Mouse (Mus musculus): ENCODE data around the gene Plxna1.

Gene Plxna1

GRCm38 (mm10) chr6:89333964-89334702, 28.3 kb downstream of the Plxna1 start:
- DNase-seq (ENCODE audit: low read depth, low spot score) = no peak

DNA sequence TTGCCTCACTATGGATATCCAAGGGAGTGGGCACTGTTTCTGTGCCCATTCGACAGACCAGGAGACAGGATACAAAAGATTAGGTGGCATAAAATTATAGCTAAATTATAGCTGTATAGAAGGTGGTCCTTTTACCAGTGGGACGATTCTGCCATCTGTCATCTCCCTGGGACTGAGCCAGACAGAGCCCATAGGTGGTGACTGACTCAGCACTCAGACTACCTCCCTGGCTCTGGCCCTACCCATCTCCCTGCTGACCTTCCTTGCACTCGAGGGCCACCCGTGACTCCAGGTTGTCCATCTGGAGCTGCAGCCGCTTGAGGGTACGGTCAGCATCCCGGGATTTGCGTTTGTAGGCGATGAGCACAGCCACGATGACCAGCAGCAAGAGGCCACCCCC, 31.5 kb downstream of the Plxna1 start:
- no peak for DNase-seq (ENCODE audit: low read depth, low spot score)

GRCm38 (mm10) chr6:89328634-89329033, 33.8 kb downstream of the Plxna1 start:
- DNase-seq (ENCODE audit: low read depth, low spot score) = no peak

- no peak for DNase-seq (ENCODE audit: low read depth, low spot score)
Observed at GRCm38 (mm10) chr6:89327746-89328491, 34.5 kb downstream of the Plxna1 start.

DNA sequence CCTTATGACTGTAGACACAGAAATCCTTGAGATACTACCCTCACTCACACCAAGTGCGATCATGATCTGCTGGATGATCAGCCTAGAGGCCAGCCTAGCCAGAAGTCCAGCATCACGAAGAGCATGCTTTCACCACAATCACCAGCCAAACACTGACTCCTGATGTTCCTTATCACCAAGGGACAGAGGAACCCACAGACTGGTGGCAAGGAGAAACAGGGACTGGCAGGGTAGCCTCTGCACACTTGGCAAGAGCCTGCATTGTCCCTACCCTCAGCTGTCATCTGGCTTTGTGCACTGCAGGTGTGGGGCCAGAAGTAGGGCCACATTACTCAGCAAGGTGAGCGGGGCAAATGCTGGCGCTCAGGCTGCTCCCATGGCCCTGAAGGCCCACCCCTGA, 37.6 kb downstream of the Plxna1 start:
- no peak for DNase-seq (ENCODE audit: low read depth, low spot score)

DNA sequence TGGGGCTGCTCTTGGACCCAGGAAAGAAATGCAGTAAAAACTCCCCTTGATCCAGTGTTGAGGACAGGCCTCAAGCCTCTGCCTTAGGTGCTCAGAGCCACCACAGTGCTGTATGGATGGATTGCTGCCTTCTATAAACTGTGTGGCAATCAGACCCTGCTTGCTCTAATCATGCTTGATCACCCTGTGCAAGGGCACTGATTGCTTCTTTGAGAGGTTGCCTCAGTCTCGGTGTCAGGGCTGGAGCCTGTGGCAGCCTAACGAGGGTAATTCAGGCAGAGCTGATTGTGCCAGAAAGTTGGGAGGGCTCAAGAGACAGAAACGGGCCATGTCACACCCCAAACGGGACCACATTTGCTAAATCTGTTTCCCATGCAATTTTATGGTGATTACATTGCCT, 47.2 kb downstream of the Plxna1 start:
- no peak for DNase-seq (ENCODE audit: low read depth, low spot score)

GRCm38 (mm10) chr6:89311518-89311917, 50.9 kb downstream of the Plxna1 start:
- no peak for DNase-seq (ENCODE audit: low read depth, low spot score)

- no peak for DNase-seq (ENCODE audit: low read depth, low spot score)
Observed at GRCm38 (mm10) chr6:89310236-89310635, 52.2 kb downstream of the Plxna1 start.

- DNase-seq (ENCODE audit: low read depth, low spot score) = no peak
Observed at GRCm38 (mm10) chr6:89308213-89308973, 54.0 kb downstream of the Plxna1 start.

DNA sequence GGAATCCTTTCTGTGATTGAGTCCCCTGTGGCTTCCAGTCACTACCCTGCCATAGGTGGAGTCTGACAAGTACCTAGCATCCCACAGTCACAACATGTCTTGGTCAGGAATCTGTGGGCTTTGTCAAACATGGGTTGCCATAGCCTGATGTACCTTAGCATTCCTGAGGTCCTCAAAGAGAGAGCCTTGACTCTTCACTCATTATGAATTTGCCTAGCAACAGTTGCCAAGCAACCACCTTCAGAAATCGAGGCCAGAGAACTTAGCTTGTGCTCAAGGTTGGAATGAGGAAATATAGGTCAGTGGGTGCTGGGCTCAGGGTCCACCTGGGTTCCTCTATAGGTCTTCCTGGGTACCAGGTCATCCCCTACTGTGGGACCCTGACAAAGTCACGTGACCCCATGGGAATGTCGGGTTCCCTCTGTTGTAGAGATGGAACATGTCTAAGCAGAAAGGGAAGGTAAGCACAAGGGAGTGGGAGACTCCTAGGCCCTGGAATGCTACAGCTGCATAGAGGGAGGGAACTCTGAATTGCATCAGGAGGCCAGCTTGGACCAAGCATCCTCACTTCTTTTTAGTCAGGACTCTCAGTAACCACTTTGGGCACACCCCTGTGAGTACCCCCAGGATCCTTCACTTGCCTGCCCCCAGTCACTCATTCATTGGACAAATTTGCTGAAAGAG, 57.9 kb downstream of the Plxna1 start:
- DNase-seq (ENCODE audit: low read depth, low spot score) = no peak

- DNase-seq (ENCODE audit: low read depth, low spot score) = no peak
Observed at GRCm38 (mm10) chr6:89299818-89300217, 62.6 kb downstream of the Plxna1 start.

DNA sequence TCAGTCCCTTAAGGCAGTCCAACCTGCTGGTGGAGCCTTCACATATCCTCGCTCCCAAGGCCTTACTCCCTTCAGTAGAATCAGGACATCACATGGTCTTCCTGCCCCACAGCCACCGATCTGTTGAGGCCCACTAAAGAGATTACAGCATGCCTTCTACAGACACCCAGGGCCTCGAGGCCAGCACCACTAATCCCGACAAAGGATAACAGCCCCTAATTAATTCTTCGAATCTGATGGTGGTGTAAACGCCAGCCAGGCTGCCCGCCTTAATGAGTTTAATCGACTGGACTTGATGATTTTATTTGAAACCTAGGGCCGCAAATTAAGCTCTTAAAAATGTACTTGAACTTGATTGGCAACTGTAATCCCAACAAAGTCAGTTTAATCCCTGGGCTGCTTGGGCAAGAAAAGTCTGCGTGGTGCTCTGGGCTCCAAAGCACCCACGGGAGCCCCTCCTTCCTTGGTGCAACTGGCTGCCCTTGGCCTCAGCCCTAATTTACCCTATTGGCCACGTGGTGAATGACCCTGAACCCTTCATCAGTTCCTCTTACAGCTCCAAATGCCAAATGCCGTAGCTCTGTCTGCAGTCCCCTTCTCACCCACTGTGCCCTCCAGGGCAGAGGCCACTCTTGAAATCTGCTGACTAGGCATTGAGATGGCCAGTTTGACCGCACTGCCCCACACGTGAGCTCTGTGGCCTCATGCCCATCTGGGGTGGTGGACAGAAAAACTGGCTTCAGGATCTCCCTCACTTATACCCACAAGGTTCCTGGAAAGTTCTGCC, 65.3 kb downstream of the Plxna1 start:
- DNase-seq (ENCODE audit: low read depth, low spot score) = no peak

DNA sequence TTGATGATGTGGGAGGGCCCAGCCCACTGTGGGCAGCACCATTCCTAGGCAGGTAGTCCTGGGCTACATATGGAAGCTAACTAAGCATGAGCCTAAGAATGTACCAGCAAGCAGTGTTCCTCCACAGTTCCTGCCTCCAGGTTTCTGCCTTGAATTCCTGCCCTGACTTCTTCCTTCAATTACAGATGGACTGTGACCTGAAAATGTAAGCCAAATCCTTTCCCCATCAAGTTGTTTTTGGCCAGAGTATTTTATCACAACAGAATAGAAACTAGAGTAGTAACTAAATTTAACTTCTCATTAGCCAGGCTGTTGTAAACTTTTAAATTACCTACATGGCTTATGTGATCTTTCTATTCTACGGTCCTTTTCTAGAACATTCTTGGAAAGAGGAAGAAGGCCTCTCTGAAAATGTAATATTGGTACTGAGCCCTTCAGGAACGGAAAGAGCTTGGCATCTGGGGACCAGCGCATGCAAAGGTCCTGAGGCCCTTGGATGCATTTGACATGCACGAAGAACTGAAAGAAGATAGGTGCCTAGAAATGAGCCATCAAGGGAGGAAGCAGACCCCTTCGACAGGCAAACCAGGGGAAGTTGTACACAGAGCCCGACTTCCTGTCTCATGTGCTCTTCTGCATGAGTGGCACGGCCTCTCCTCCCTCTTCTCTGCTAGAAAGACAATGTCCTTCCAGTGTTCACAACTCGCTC, 66.3 kb downstream of the Plxna1 start:
- no peak for DNase-seq (ENCODE audit: low read depth, low spot score)

- DNase-seq (ENCODE audit: low read depth, low spot score) = no peak
Observed at GRCm38 (mm10) chr6:89294621-89295020, 67.8 kb downstream of the Plxna1 start.

DNA sequence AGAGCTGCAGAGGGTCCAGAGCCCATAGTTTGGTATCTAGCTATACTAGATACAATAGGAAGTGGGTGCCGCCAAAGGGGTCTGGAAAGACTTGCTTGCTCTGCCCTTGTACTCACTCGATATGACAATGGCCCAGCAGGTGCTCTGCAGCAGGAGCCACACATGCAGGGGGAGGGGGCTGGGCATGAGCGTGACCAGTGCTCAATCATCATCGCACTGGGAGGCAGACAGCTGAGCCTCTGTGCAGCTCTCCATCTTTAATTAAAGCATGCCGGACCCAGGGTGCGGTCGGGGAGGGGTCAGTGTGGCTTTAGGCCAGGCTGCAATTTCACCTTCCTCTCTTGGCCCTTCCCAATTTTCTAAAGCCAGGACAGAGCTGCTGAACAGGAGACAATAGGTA, 70.9 kb downstream of the Plxna1 start:
- no peak for DNase-seq (ENCODE audit: low read depth, low spot score)

- DNase-seq (ENCODE audit: low read depth, low spot score) = no peak
Observed at GRCm38 (mm10) chr6:89288156-89288555, 74.3 kb downstream of the Plxna1 start.

DNA sequence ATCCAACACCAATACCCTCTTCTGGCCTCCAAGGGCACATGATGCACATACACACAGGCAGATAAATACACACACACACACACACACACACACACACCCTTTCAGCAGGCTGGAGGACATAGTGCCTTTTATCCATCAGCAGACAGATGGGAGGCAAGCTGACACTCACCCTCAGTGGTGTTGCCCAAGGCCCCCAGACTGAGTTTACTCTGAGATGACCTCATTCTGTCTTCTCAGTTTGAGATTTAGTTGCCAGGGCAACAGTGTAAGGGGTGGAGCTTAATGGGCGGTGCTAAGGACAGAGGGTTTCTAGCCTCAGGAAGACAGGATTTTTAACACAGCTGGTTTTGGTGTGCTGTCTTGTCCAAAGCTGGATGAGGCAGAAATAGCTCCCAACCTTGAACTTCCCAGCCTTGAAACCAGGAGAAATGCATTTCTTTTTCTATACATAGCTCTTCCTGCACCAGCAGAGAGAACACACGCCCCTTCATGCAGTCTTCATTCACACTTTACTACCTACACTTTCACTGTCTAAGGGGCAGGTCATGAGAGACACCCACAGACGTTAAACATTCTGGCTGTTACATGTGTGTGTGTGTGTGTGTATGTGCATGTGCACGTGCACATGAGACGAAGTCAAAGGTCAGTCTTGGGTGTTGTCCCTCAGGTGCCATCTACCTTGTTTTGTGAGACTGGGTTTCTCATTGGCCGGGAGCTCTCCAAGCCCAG, 75.6 kb downstream of the Plxna1 start:
- DNase-seq (ENCODE audit: low read depth, low spot score) = no peak

GRCm38 (mm10) chr6:89286286-89286655, 76.1 kb downstream of the Plxna1 start:
- DNase-seq (ENCODE audit: low read depth, low spot score) = no peak

GRCm38 (mm10) chr6:89285561-89286285, 76.7 kb downstream of the Plxna1 start:
- no peak for DNase-seq (ENCODE audit: low read depth, low spot score)

Data from c-Kit-negative CD71-positive TER-119-positive erythroid progenitor cells, embryonic 14.5 days (primary cell).